Mouse (Mus musculus): ENCODE data around the gene Gbx2. TPM values are rescaled to one million over a fixed set of nuclear protein-coding genes. Genes with fewer than 3 reads are reported as not detected.

Gene Gbx2
- 4.5 and 11.2 TPM in 2 replicates for polyA plus RNA-seq (2012; rRNA removed)

GRCm38 (mm10) chr1:89931120-89931519 is at the start of gene Gbx2:
Gene Gbx2, minus strand, starts transcription at chr1:89931179.

Other genes with a start within 250 kb of the Gbx2 start
- gene Asb18, start 83.5 kb upstream of the Gbx2 start, polyA plus RNA-seq (2012; rRNA removed): 0.53 and 0.56 TPM in 2 replicates
- 0.45 and 0.51 TPM in 2 replicates for gene Iqca, start 222.2 kb upstream of the Gbx2 start, polyA plus RNA-seq (2012; rRNA removed)